Mouse (Mus musculus) megakaryocyte, embryonic 14.5 days (primary cell): Measurements from ENCODE around the gene Snrpg.

Experiments used
- FLI1 ChIP-seq: IDR thresholded peaks from 2 replicates; pipeline ENCODE4 v1.6.1; 2012; ENCODE audit warnings: low read length, inconsistent platforms, mixed read lengths
- GATA1 ChIP-seq: IDR thresholded peaks from 3 replicates; pipeline ENCODE4 v1.6.1; 2012; ENCODE audit warnings: mixed read lengths, low read length, inconsistent platforms, borderline replicate concordance

- no peak for TF ChIP-seq GATA1
- 0 out of 2 replicates have a peak, but pooled peaks have one; percentile 38 for TF ChIP-seq FLI1
These were observed 322 bp downstream of the Snrpg start for GRCm38 (mm10) chr6:86371340-86371911.
